Mouse (Mus musculus): Measurements from ENCODE around the gene Cdca7l. TPM values are rescaled to one million over a fixed set of nuclear protein-coding genes. Genes with fewer than 3 reads are reported as not detected.

Cdca7l gene
- polyA plus RNA-seq (2012; rRNA removed): 0.54 and 0.84 TPM in 2 replicates

DNA sequence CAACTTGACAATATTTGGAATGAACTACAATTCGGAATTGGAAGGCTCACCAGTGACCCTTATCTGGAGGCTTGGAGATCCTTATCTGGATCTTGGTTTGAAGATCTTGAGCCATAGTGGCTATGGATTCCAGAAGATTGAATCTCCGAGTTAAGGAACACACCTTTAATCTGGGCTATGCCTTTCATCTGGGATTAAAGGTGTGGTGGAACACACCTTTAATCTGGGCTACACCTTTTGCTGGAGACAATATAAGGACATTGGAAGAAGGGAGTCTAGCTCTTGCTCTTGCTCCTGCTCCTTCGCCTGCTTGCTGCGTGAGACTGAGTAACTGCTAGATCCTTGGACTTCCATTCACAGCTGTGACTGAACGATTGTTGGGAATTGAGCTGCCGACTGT lies at the start of gene Cdca7l:
Gene Cdca7l, plus strand, starts transcription at position 301 of the 400 bp plus-strand sequence.

Measured in stomach, adult 2 months (tissue).